Mouse (Mus musculus) spleen, adult 2 months (tissue): ENCODE results near the gene Ofcc1. TPM values are rescaled to one million over a fixed set of nuclear protein-coding genes. Genes with fewer than 3 reads are reported as not detected.

Experiments
- DNase-seq, 2 experiments: peaks; one replicate each; pipeline versions ENCODE4 v3.0.0 to v3.0.0-alpha.2; 2012 to 2021; ENCODE audit warnings: low spot score in 2 of 2, low read depth in 1 of 2
- H3K27ac ChIP-seq: fragments of 200-500 bp; 2 replicates; pipeline ENCODE4 v1.5.1; 2012; ENCODE audit warnings: low read length, inconsistent platforms; ENCODE audit not compliant: insufficient read depth
- H3K27me3 ChIP-seq: fragments of 200-500 bp; 2 replicates; pipeline ENCODE4 v1.6.1; 2012; ENCODE audit warnings: mild to moderate bottlenecking, moderate library complexity, low read length, inconsistent platforms; ENCODE audit not compliant: control insufficient read depth, insufficient read depth
- H3K36me3 ChIP-seq: fragments of 200-500 bp; 2 replicates; pipeline ENCODE4 v1.6.1; 2012; ENCODE audit warnings: mild to moderate bottlenecking, low read length, inconsistent platforms; ENCODE audit not compliant: control insufficient read depth, insufficient read depth
- H3K4me1 ChIP-seq: fragments of 200-500 bp; 2 replicates; pipeline ENCODE4 v1.6.1; 2011; ENCODE audit warnings: inconsistent platforms; ENCODE audit not compliant: control insufficient read depth, insufficient read depth, insufficient read length
- H3K4me3 ChIP-seq: fragments of 200-500 bp; 2 replicates; pipeline ENCODE4 v1.5.1; 2011; ENCODE audit warnings: mild to moderate bottlenecking, inconsistent platforms; ENCODE audit not compliant: insufficient read depth, insufficient read length; ENCODE audit errors: extremely low read depth
- CTCF ChIP-seq: fragments of 200-500 bp; IDR thresholded peaks from 2 replicates; pipeline ENCODE4 v1.5.1; 2011; ENCODE audit warnings: mild to moderate bottlenecking, inconsistent platforms; ENCODE audit not compliant: insufficient read depth, insufficient read length, insufficient replicate concordance; ENCODE audit errors: extremely low read depth
- POLR2A ChIP-seq: fragments of 200-500 bp; IDR thresholded peaks from 2 replicates; pipeline ENCODE4 v1.6.1; 2011; ENCODE audit warnings: low read depth, low read length, inconsistent platforms
- WGBS: fragments of 180-500 bp; shearing (Covaris S2); methylation state at CpG from one replicate; pipeline ENCODE4 v1.1.7; 2018; 5-methylcytosine and 5-hydroxymethylcytosine counted together
- polyA plus RNA-seq: library from polyadenylated mRNA; depleted of rRNA; stranded (reverse); fragments of >200 nt; gene quantifications from 2 replicates; pipeline ENCODE4 v1.2.3, GENCODE M21; 2012

The Ofcc1 gene
- polyA plus RNA-seq, 1 experiment, result not detected

- Histone ChIP-seq H3K27me3 (no peaks in the 10 kb centered on the region), H3K4me1 (no peaks in the 10 kb centered on the region), H3K4me3 (no peak overlapping the region), H3K36me3 (no peaks in the 10 kb centered on the region), H3K27ac (no peak overlapping the region)
- DNase-seq, result no peak
- WGBS, result 84% methylated on average over 5 of the region's 5 CpGs
- TF ChIP-seq POLR2A, result no peak
- TF ChIP-seq CTCF, result no peak
These were observed 405.2 kb downstream of the Ofcc1 start for GRCm38 (mm10) chr13:39956017-39956416.
